Mouse (Mus musculus): ENCODE measurements around the gene Fzr1. TPM values are rescaled to one million over a fixed set of nuclear protein-coding genes. Genes with fewer than 3 reads are reported as not detected.

Gene Fzr1
- total RNA-seq (2021): 10 to 100 TPM; 70.1 to 72.0 TPM
- long read RNA-seq, experiment 1, transcript Fzr1-205 (14 exons, 3,057 nt): major isoform, 109 of 145 reads
- long read RNA-seq, experiment 1, partial matches to known transcripts: 13 of 145 reads
- long read RNA-seq, experiment 1, other reads (novel, unspliced or antisense): 22 of 145 reads
- long read RNA-seq, experiment 2, transcript Fzr1-205 (14 exons, 3,057 nt): major isoform, 168 of 199 reads
- long read RNA-seq, experiment 2, partial matches to known transcripts: 9 of 199 reads
- long read RNA-seq, experiment 2, other reads (novel, unspliced or antisense): 20 of 199 reads

GRCm38 (mm10) chr10:81377793-81378552, at the start of gene Fzr1:
Gene Fzr1 (minus strand): TSS chr10:81378516.
- TF ChIP-seq CTCF (conservative IDR thresholded peaks at IDR 0.05): no peak
- Histone ChIP-seq H3K4me3 (peak within 1 kb of the TSS; percentile 70), H3K27ac (peak within 1 kb of the TSS; percentile 92)
- peak in 1 of 2 experiments; percentile 36 for DNase-seq (ENCODE audit: low spot score in 2 of 2)

DNA sequence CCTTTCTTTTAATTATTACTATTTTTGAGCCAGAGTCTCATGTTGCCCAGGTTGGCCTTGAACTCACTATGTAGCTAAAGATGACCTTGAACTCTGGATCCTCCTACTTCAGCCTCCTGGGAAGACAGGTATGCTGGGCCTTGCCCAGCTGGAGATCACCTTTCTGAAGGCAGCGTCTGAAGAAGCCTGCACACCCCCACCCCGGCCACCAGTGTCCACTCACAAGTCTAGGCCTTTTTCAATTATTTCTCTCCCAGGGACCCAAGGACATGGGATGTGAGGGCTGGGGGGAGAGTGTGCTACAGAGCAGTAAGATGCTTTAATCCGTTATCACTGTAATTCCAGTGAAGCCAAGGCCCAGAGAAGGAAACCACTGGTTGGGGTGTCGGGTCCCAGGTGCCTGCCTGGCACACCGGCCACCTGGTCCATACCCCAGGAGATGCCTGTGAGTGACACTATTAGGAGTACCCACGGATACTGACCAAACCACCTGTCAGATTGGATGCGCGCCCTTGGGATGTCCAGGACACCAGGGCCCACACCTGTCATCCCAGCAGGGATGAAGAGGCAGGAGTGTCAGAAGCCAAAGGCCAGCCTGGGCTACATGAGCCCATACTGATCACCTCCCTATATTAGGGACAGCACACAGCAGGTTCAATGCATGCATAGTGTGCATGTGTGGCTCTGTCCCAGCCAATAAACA, 49.6 kb upstream of the Fzr1 start:
- TF ChIP-seq CTCF (conservative IDR thresholded peaks at IDR 0.05): no peak
- H3K27ac ChIP-seq: peak overlapping the region; percentile 95; the same call in 1 of the 2 replicates
- DNase-seq (ENCODE audit: low spot score in 2 of 2): no peak
- H3K4me3 ChIP-seq: no peak overlapping the region

- Histone ChIP-seq H3K27ac (peak overlapping the region; percentile 95), H3K4me3 (peak overlapping the region; percentile 82)
- peak in 1 of 2 experiments; percentile 12 for DNase-seq (ENCODE audit: low spot score in 2 of 2)
- TF ChIP-seq CTCF (conservative IDR thresholded peaks at IDR 0.05): no peak
Measured at GRCm38 (mm10) chr10:81427327-81427726, 49.0 kb upstream of the Fzr1 start.

- DNase-seq (ENCODE audit: low spot score in 2 of 2): peak in 1 of 2 experiments; percentile 44
- peak overlapping the region; percentile 95 for H3K27ac ChIP-seq
Measured at GRCm38 (mm10) chr10:81426897-81427296, 48.6 kb upstream of the Fzr1 start.

DNA sequence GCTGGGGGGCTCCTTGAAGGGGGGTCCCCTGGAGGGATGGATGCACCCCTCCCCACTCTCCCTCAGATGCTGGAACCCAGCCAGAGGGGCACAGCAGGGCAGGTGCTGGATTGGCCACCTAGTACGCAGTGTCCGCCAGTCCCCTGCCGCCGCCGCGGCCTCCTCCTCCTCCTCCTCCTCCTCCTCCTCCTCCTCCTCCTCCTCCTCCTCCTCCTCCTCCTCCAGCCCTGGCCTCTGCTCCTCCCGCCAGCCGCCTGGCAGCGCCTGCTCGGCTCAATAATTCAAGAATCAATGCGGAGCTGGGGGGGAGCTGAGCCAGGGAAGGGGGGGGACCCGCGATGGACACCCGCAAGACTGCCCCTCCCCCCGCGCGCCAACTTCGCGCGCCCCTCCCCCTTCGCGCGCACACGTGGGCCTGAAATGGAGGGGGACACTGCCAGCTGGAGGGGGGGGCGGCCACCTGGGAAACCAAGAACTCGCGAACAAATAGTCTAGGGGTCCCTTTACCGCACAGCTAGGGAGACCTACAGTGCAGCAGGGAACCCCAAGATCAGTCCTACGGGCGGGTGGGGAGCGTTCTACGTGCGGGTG, 47.9 kb upstream of the Fzr1 start:
- Histone ChIP-seq H3K27ac (peak overlapping the region; percentile 95), H3K4me3 (peak overlapping the region; percentile 82)
- peak in 1 of 2 experiments; percentile 12 for DNase-seq (ENCODE audit: low spot score in 2 of 2)
- no peak for TF ChIP-seq CTCF (conservative IDR thresholded peaks at IDR 0.05)

More at GRCm38 (mm10) chr10:81426897-81427296, 48.6 kb upstream of the Fzr1 start:
- H3K4me3 ChIP-seq: peak overlapping the region; percentile 82
- no peak for TF ChIP-seq CTCF (conservative IDR thresholded peaks at IDR 0.05)

DNA sequence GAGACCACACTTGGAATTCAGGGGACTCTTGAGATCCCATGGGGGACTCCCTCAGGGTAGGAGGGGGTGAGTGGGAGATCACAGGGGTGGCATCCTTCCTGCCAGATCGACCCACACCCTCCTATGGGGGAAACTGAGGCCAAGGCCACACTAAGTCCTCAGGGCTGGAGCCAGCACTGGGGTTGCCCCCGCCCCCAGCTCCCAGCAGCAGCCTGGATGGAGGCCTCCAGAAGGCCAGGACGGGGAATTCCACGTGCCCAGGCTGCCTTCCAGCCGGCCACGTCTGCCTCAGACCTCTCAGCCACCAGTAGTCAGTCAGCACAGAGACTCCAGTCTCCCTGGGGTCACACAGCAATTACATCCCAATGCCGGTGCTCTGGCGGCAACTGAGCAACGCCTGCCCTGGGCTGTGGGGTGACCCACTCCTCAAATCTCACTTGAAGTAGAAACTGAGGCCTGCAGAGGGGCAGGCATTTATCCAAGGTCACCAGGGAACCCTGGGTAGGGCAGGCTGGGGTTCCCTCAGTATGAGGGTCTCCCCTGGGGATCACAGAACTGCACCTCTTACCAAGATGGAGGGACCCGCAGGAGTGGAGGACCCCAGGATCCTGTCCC, 47.0 kb upstream of the Fzr1 start:
- peak overlapping the region; percentile 83 for H3K27ac ChIP-seq
- no peak for TF ChIP-seq CTCF (conservative IDR thresholded peaks at IDR 0.05)
- H3K4me3 ChIP-seq: peak overlapping the region; percentile 82
- peak; percentile 6 to 21 for DNase-seq (ENCODE audit: low spot score in 2 of 2)

GRCm38 (mm10) chr10:81424246-81425051, 46.1 kb upstream of the Fzr1 start:
- peak; percentile 3 to 17 for DNase-seq (ENCODE audit: low spot score in 2 of 2)
- peak overlapping the region; percentile 83 for H3K27ac ChIP-seq
- peak overlapping the region; percentile 82; the same call in 1 of the 2 replicates for H3K4me3 ChIP-seq

DNA sequence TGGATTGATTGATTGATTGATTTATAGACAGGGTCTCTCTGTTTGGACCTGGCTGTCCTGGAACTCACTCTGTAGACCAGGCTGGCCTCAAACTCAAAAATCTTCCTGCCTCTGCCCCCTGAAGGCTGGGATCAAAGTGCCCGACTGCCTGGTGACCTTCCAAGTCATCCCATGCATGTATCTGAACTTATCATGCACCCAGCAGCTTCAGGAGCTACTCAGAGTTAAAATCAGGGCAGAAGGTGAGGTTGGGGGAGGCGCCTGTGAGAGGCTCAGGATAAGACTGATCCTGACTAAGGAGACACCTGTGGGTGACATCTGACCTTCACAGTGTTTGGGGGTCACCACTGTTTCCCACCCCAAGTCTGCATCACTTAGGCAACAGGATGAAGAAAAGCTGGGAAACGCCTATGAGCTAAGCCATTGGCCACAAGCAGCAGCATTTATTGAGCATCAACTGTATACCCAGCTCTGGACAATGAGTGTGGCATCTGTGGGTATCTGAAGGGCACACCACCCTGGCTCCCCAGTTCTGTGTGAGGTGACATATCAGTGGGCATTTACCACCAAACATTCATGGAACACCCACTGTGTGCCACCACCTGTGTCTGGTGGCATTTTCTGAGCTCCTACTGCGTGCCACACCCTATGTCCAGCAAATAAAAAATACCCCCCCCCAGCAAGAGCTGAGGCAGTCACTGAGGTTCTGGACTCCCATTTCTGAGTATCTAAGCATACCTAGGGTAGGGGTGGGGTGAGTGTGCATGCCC, 45.3 kb upstream of the Fzr1 start:
- H3K27ac ChIP-seq: peak overlapping the region; percentile 83

More at GRCm38 (mm10) chr10:81424246-81425051, 46.1 kb upstream of the Fzr1 start:
- no peak for TF ChIP-seq CTCF (conservative IDR thresholded peaks at IDR 0.05)

DNA sequence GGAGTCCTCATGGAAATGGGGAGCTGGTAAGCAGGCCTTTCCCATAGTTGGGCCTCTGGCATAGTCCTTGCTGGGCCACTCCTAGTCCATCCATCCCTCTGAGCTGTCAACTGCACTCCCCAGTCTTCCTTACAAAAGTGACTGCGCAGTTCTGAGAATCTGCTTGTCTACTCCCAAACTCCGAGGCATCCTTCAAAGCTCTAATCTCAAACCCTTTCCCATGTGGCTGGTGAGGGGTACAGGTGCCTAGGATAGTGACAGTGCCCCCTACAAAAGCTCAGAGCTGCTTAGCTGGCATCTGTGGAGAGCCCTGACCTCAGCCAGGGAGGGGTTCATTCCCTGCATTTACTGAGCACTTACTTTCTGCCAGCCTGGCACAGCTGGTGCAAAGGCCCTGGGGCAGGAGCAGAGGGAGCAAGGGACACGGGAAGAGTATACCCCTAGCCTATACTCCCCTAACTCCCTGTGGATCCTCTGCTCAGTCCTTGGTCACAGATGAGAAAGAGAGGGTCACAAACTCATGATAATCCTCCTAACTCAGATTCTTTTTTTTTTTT, 44.4 kb upstream of the Fzr1 start:
- DNase-seq (ENCODE audit: low spot score in 2 of 2): no peak
- H3K4me3 ChIP-seq: no peak overlapping the region
- no peak for TF ChIP-seq CTCF (conservative IDR thresholded peaks at IDR 0.05)
- peak overlapping the region; percentile 28; the same call in 1 of the 2 replicates for H3K27ac ChIP-seq

More for the DNA sequence above, 45.3 kb upstream of the Fzr1 start:
- no peak overlapping the region; the same call in 1 of the 2 replicates for H3K4me3 ChIP-seq
- no peak for DNase-seq (ENCODE audit: low spot score in 2 of 2)
- TF ChIP-seq CTCF (conservative IDR thresholded peaks at IDR 0.05): no peak

GRCm38 (mm10) chr10:81422191-81422590, 43.9 kb upstream of the Fzr1 start:
- no peak for TF ChIP-seq CTCF (conservative IDR thresholded peaks at IDR 0.05)
- DNase-seq (ENCODE audit: low spot score in 2 of 2): no peak
- Histone ChIP-seq H3K27ac (peak overlapping the region; percentile 28; the same call in 1 of the 2 replicates), H3K4me3 (no peak overlapping the region)

Data from layer of hippocampus, adult 2 months (tissue).